Mouse (Mus musculus) liver, embryonic 14.5 days (tissue): ENCODE data around the gene Prkn. TPM values are rescaled to one million over a fixed set of nuclear protein-coding genes. Genes with fewer than 3 reads are reported as not detected.

Experiments used
- ATAC-seq: fragments of 200-750 bp; cut with Nextera tagmentation; 2 replicates; pipeline ENCODE4 v1.8.0; 2017; ENCODE audit warnings: moderate number of reproducible peaks, mild to moderate bottlenecking, moderate library complexity; ENCODE audit not compliant: insufficient read depth
- DNase-seq, 3 experiments: peaks; one replicate each; pipeline ENCODE4 v3.0.0-alpha.2; 2012 to 2013; ENCODE audit warnings: low read depth in 3 of 3, low spot score in 3 of 3
- H3K27ac ChIP-seq: fragments of 300-500 bp; sonication (generic); 2 replicates; pipeline ENCODE4 v1.5.1; 2014; ENCODE audit warnings: moderate library complexity, mild to moderate bottlenecking, control low read depth, inconsistent platforms
- H3K27me3 ChIP-seq: fragments of 300-500 bp; sonication (generic); 2 replicates; pipeline ENCODE4 v1.6.1; 2014; ENCODE audit warnings: mild to moderate bottlenecking, low read length, moderate library complexity; ENCODE audit not compliant: control insufficient read depth, insufficient read depth
- H3K36me3 ChIP-seq: fragments of 300-500 bp; sonication (generic); replicated peaks from 2 replicates; pipeline ENCODE4 v1.6.1; 2014; ENCODE audit warnings: low read depth; ENCODE audit not compliant: control insufficient read depth, insufficient read depth
- H3K4me1 ChIP-seq, 2 experiments: fragments of 200-500 bp in 1 of 2; fragments of 300-500 bp in 1 of 2; sonication (generic) in 1 of 2; replicated peaks; 2 replicates each; pipeline ENCODE4 v1.6.1; 2012 to 2014; ENCODE audit warnings: antibody characterized with exemption in 1 of 2, inconsistent platforms in 1 of 2, low read length in 1 of 2; ENCODE audit not compliant: control insufficient read depth in 2 of 2, insufficient read depth in 2 of 2
- H3K4me2 ChIP-seq: fragments of 300-500 bp; sonication (generic); 2 replicates; pipeline ENCODE4 v1.6.1; 2014; ENCODE audit warnings: low read depth, mild to moderate bottlenecking, control low read depth, moderate library complexity
- H3K4me3 ChIP-seq, 2 experiments: fragments of 200-500 bp in 1 of 2; fragments of 300-500 bp in 1 of 2; sonication (generic) in 1 of 2; 2 replicates each; pipeline ENCODE4 v1.5.1; 2012 to 2014; ENCODE audit warnings: low read depth in 2 of 2, low read length in 2 of 2, mild to moderate bottlenecking in 2 of 2, control low read depth in 1 of 2, inconsistent platforms in 1 of 2, moderate library complexity in 1 of 2; ENCODE audit not compliant: insufficient read depth in 1 of 2
- H3K9ac ChIP-seq: fragments of 300-500 bp; sonication (generic); replicated peaks from 2 replicates; pipeline ENCODE4 v1.6.1; 2014; ENCODE audit warnings: mild to moderate bottlenecking, control low read depth, moderate library complexity
- H3K9me3 ChIP-seq: fragments of 300-500 bp; sonication (generic); 2 replicates; pipeline ENCODE4 v1.6.1; 2016; ENCODE audit warnings: low read length, mixed read lengths; ENCODE audit not compliant: control insufficient read depth
- CTCF ChIP-seq: IDR thresholded peaks from 2 replicates; pipeline ENCODE4 v1.5.1; 2016; ENCODE audit warnings: antibody characterized with exemption, low read depth, control low read depth
- EP300 ChIP-seq: IDR thresholded peaks from 2 replicates; pipeline ENCODE4 v1.6.1; 2016; ENCODE audit warnings: antibody characterized with exemption, low read depth
- WGBS: fragments of 180-500 bp; shearing (Covaris S2); extraction: QIAGEN DNeasy Blood & Tissue Kit; methylation state at CpG from one replicate; pipeline ENCODE4 v1.1.7; 2014; ENCODE audit not compliant: insufficient replicate concordance; 5-methylcytosine and 5-hydroxymethylcytosine counted together
- polyA plus RNA-seq, 2 experiments: library from polyadenylated mRNA; depleted of rRNA in 1 of 2; stranded (reverse) in 1 of 2; unstranded in 1 of 2; fragments of >200 nt; fragmentation: Nextera tagmentation in 1 of 2; extraction: Ambion mirVana in 1 of 2; gene quantifications; 2 replicates each; pipeline versions ENCODE4 v1.2.1 to v1.2.3; 2012 to 2014

The Prkn gene
- polyA plus RNA-seq, 2 experiments: 0.17 to 0.61 TPM

DNA sequence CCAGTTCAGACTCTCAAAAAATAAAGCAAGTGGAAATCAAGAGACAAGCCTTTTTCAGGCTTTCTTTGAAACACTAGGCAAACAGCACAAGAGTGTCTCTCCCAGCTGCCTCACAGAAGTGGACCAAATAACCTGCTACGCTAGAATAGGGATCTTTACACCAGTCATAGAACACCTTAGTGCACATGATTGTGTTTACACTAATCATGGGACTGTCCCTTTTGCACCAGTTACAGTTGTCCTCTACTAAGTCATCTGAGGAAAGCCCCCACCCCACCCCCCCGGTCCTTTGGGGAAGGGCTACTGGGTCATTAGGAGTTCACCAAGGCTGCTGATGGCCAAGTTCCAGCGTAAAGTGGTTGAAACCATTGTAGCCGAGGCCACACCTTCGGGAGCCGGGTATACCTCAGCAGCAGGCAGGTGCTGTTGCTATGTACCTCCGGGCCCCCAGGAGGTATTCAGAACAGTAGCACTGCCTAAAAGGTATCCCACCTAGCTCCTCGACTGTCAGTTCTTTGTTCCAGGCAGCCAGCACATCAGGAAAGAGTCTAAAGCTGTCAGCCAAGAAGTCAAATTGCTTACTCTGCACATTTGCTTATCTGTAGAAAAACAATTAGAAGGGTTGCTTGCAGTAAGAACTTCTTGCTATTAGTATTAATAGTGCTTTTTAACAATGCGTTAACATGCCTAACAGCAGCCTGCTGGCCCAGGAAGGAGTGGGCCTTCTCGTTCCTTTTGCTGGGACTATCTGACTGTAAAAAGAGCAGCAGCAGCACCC lies 1192.0 kb downstream of the Prkn start:
- Histone ChIP-seq H3K27me3 (no peaks in the 10 kb centered on the region), H3K4me3 (no peak overlapping the region), H3K4me2 (no peak overlapping the region), H3K36me3 (no peaks in the 10 kb centered on the region), H3K9ac (no peak overlapping the region), H3K9me3 (no peaks in the 10 kb centered on the region), H3K27ac (no peak overlapping the region), H3K4me1 (peaks cover 10 to 11% of the 10 kb centered on the region in 2 experiments)
- WGBS: 57% methylated on average over 10 of the region's 10 CpGs
- TF ChIP-seq CTCF (no peak), EP300 (no peak)
- DNase-seq: no peak
- ATAC-seq: no peak

DNA sequence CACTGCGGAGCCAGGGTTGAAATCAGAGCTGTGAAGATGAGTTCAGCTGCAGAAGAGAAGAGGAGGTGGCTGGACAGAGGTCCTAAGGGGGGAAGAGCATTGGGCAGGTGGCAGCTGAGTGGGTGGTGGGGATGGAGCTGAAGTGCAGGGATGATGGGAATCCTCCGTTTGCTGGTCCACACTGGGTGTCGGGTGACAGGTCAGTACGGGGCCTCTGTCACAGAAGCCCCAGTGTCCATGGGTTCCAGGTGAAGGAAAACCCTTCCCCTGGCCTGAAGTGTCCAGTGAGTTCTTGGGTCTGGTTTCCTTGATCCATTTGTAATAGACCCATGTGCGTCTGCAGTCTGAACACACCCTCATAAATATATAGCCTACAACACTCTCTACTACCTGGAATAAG lies 1195.2 kb downstream of the Prkn start:
- Histone ChIP-seq H3K9ac (no peak overlapping the region), H3K4me1 (peaks cover 36 to 39% of the 10 kb centered on the region in 2 experiments), H3K9me3 (no peaks in the 10 kb centered on the region), H3K27me3 (no peaks in the 10 kb centered on the region), H3K4me2 (no peak overlapping the region), H3K4me3 (no peak overlapping the region), H3K36me3 (no peaks in the 10 kb centered on the region), H3K27ac (no peak overlapping the region)
- TF ChIP-seq CTCF (no peak), EP300 (no peak)
- ATAC-seq (no peak), DNase-seq (no peak)
- 64% methylated on average over 5 of the region's 5 CpGs for WGBS

DNA sequence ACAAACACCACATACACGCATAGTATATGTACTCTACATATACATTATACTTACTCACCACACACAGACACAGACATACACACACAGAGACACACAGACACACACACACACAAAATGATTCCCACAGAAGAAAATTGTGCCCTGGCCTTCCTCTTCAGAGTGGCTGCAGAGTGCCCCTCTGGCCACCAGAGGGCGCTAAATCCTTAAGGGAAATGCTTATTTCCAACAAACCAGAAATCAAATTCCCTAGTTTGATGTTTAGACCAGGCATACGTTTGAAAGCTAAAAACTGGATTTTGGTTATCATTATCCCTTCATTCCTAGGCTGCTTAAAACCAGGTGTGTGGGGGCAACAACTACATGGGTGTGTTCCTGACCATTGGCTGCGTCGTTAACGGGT lies 1196.0 kb downstream of the Prkn start:
- H3K36me3 ChIP-seq: no peaks in the 10 kb centered on the region

GRCm38 (mm10) chr17:12037065-12037464 lies 1196.9 kb downstream of the Prkn start:
- WGBS: 16% methylated on average over 5 of the region's 5 CpGs
- Histone ChIP-seq H3K4me3 (peak overlapping the region; percentile 43 to 46), H3K9me3 (no peaks in the 10 kb centered on the region), H3K27me3 (no peaks in the 10 kb centered on the region), H3K4me1 (peaks cover 41 to 42% of the 10 kb centered on the region in 2 experiments), H3K36me3 (no peaks in the 10 kb centered on the region), H3K4me2 (peak overlapping the region; percentile 82), H3K27ac (peak overlapping the region; percentile 97), H3K9ac (peak overlapping the region; percentile 69)
- DNase-seq (peak; percentile 77 to 85 (median 80)), ATAC-seq (peak; percentile 90)
- TF ChIP-seq CTCF: no peak
- TF ChIP-seq EP300: peak; percentile 88

More for the DNA sequence above, 1196.0 kb downstream of the Prkn start:
- 43% methylated on average over 6 of the region's 6 CpGs for WGBS
- Histone ChIP-seq H3K27ac (peak overlapping the region; percentile 97), H3K4me2 (peak overlapping the region; percentile 82), H3K4me1 (peaks cover 41 to 43% of the 10 kb centered on the region in 2 experiments), H3K9me3 (no peaks in the 10 kb centered on the region), H3K9ac (no peak overlapping the region), H3K4me3 (no peak overlapping the region; a peak in 1 of 4 replicates), H3K27me3 (no peaks in the 10 kb centered on the region)
- DNase-seq: peak; percentile 54 to 66 (median 62)
- ATAC-seq: no peak
- TF ChIP-seq EP300: no peak
- peak; percentile 99 for TF ChIP-seq CTCF

DNA sequence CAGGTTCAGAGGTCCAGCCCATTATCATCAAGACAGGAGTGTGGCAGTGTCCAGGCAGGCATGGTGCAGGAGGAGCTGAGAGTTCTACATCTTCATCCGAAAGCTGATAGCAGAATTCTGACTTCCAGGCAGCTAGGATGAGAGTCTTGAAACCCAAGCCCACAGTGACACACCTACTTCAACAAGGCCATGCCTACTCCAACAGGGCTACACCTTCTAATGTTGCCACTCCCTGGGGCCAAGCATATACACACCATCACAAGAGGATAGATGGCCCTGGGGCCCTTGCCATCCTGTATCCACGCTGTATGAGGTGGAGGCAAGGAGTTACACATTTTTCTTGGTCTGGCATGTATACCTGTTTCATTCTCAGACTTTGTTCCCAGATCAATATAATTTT lies 1197.4 kb downstream of the Prkn start:
- 43% methylated on average over 2 of the region's 2 CpGs for WGBS
- H3K27ac ChIP-seq: peak overlapping the region; percentile 97
- peak overlapping the region; percentile 43 to 46 for H3K4me3 ChIP-seq
- H3K27me3 ChIP-seq: no peaks in the 10 kb centered on the region
- ATAC-seq (peak; percentile 85), DNase-seq (peak; percentile 57 to 73 (median 63))
- H3K36me3 ChIP-seq: no peaks in the 10 kb centered on the region
- H3K4me1 ChIP-seq: peaks cover 45 to 46% of the 10 kb centered on the region in 2 experiments
- TF ChIP-seq CTCF: no peak
- TF ChIP-seq EP300: no peak
- peak overlapping the region; percentile 60 for H3K9ac ChIP-seq
- H3K4me2 ChIP-seq: peak overlapping the region; percentile 82
- H3K9me3 ChIP-seq: no peaks in the 10 kb centered on the region
